Mouse (Mus musculus) layer of hippocampus, adult 9-10 months (tissue): Measurements from ENCODE around the gene Gm49510.

Experiments
- DNase-seq: peaks from one replicate; pipeline ENCODE4 v3.0.0; 2022; ENCODE audit warnings: low spot score

The Gm49510 gene

GRCm38 (mm10) chr15:78915660-78916017 lies 16.2 kb downstream of the Gm49510 start:
- DNase-seq = peak; percentile 65

DNA sequence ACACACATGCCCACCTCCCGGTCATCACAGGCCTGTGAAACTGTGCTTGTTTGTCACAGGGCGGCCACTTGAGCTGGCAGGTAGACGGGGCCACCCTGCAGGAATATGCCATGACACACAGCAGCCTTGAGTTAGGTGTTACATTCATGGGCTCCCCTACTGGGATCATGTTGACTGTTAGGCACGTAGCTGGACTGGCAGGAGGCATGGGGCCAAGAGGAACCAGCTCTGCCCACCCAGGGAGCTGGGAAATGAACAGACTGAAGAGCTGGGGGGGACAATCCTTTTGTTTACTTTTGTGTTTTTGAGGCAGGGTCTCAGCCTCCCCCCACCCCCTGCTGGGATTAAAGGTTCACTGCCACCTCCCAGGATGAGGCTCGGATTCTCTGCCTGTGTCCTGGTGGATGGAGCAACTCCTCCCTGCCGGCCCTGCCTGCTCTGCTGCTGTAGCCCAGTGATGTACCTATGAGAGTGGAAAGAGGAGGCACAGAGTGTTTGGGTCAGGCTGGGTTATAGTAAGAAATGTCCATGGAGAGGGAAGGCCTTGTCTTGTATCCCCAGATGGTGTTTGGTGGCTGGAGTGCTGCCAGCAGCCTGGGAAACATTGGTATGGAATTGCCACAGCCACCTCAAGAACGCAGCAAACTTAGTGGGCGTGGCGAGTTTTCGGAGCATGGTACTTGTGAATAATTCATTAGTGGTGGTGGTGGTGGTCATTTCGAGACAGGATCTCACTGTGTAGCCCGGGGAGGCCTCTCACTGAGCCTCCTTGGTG lies 16.8 kb downstream of the Gm49510 start:
- DNase-seq = no peak

- no peak for DNase-seq
Measured at GRCm38 (mm10) chr15:78918126-78918525, 18.7 kb downstream of the Gm49510 start.

DNA sequence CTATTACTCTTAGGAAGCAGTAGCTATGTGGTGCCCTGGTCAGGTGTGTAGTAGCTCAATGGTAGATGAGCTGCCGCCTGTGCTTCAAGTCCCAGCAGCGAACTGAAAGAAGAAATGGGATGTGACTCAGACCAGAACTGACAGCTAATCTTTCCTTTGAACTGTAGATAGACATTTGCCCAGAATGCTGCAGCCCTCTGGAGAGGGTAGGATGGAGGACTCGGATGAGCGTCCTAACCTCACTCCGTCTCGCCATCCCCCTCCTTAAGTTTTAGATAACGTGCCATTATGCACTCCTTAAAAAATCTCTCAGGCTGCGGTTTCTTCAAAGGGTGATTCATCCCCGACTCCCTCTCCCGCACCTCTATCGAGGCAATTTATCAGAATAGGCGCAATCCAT lies 20.4 kb downstream of the Gm49510 start:
- DNase-seq = no peak

GRCm38 (mm10) chr15:78922700-78923099 lies 23.2 kb downstream of the Gm49510 start:
- DNase-seq = no peak

GRCm38 (mm10) chr15:78923585-78923984 lies 24.1 kb downstream of the Gm49510 start:
- no peak for DNase-seq

DNA sequence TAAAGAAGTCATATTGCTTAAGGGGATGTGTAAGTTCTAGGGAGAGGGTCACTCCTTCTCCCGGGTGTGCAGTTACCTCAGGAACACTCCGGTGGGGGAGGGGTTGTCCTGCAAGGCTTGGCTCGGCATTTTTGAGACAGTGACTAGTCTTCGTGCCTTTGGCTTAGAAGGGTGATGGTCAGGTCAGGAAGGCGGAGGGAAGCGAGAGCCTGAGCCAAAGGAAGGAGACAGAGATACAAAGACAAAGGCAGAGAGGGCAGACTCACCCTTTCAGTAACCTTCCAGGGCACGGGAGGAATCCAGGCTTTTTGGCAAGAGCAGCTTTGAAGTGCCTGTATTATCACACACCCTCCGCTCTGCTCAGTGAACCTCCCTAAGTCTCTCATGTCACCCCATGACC lies 25.7 kb downstream of the Gm49510 start:
- no peak for DNase-seq

GRCm38 (mm10) chr15:78926021-78926919 lies 26.8 kb downstream of the Gm49510 start, which contains the start of gene Lgals1:
Gene Lgals1, plus strand, starts transcription at chr15:78926725.
- no peak for DNase-seq

GRCm38 (mm10) chr15:78927021-78927787 lies 27.7 kb downstream of the Gm49510 start:
- no peak for DNase-seq

DNA sequence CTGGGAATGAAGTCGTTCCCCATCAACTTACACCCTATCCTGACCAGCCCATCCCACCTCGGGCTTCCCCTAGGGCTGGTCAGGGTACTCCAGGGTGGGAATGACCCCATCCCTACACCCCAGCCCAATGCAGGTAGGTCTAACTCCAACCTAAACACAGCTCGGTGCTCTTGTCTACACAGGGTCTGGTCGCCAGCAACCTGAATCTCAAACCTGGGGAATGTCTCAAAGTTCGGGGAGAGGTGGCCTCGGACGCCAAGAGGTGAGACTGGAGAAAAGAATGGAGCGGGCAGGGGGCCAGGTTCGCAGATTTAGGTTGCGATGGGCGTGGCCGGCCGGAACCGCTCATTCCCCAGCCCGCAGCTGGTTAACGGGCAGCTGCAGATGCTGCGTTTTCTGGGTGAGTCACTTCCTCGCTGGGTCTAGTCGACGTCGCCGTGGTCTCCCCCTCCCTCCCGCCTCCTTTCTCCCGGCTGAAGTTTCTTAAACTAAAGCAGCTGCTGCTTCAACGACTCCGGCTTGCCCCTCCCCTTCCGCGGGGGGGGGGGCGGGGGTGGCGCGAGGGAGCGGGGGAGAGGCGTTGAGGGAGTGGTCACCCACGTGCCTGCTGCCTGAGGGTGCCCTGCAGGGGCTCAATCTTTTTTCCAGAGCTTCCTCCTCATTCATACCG lies 28.5 kb downstream of the Gm49510 start:
- no peak for DNase-seq

DNA sequence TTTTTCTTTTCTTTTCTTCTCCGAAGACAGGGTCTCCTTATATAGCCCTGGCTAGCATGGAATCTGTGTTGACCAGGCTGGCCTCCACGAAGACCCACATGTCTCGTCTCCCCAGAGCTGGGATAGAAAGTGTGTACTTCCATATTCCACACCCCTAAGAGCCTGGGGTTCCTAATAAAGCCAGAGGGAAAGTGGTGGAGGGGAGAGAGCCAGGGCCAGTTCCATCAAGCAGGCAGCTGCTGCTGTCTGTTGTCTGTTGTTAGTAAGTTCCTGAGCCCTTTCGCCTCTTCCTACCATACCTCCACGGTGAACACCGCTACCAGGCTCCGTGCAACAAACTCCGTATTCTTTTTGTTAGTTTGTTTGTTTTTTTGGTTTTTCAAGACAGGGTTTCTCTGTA lies 29.1 kb downstream of the Gm49510 start:
- no peak for DNase-seq

- no peak for DNase-seq
Measured at GRCm38 (mm10) chr15:78930192-78930706, 30.8 kb downstream of the Gm49510 start.

GRCm38 (mm10) chr15:78930801-78931426 lies 31.4 kb downstream of the Gm49510 start:
- no peak for DNase-seq

- no peak for DNase-seq
Measured at GRCm38 (mm10) chr15:78931577-78931976, 32.1 kb downstream of the Gm49510 start.

GRCm38 (mm10) chr15:78934784-78935320 lies 35.4 kb downstream of the Gm49510 start, which contains the start of gene Nol12:
Gene Nol12, plus strand, starts transcription at chr15:78934933.
- peak; percentile 86 for DNase-seq

DNA sequence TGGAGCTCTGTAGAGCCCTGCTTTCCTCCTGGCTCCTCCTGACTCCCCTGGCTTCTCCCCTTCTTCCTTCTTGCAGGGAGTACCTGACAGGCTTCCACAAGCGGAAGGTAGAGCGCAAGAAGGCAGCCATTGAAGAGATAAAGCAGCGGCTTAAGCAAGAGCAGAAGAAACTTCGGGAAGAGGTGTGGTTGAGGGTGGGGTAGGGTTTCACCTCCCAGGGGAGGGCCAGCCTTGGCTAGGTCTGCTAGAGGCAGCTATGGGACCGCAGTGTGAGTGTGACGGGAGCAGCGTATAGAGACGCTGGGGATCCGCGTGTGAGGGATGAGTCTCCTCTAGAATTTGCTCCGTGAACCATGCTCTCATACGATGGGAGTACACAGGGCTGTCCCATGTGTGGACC lies 36.9 kb downstream of the Gm49510 start:
- no peak for DNase-seq

DNA sequence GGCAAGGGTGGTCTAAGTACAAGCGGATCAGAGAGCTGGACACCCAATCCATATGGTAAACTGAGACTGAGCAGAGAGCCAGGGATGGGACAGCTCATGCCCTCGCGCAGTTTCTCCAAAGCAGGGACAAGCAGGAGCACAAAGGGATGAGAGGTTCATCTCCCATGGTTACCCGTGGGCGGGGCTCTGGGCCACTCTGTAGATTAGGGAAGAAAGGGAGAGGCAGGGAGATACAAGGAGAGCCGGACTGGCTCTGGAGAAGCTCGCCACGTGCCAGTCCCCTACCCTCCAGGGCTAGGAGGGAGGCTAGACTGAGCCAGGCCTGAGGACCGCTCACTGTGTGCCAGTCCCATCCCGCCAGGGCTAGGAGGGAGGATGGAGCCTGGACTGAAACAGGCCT lies 37.8 kb downstream of the Gm49510 start:
- no peak for DNase-seq

DNA sequence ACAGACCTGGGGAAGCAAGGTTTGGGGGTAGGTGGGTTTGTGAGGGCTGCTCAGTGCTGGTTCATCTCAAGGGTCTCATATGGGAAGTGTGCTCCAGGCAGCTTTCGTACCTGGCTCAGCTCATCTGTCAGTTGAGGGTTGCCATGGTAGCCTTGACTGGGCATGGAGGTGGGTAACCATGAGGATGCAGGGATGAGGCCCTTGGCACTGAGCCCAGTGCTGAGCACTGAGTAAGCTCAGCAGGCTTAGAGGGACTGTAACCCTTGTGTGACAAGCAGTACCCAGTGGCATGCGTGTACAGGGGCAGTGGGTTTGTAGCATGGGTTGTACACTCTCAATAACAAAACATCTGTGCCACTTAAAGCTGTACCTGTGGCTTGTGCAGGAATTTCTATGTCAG lies 38.5 kb downstream of the Gm49510 start:
- DNase-seq = no peak

GRCm38 (mm10) chr15:78940325-78940724 lies 40.9 kb downstream of the Gm49510 start:
- DNase-seq = no peak

GRCm38 (mm10) chr15:78942663-78943062 lies 43.2 kb downstream of the Gm49510 start:
- DNase-seq = peak; percentile 73

DNA sequence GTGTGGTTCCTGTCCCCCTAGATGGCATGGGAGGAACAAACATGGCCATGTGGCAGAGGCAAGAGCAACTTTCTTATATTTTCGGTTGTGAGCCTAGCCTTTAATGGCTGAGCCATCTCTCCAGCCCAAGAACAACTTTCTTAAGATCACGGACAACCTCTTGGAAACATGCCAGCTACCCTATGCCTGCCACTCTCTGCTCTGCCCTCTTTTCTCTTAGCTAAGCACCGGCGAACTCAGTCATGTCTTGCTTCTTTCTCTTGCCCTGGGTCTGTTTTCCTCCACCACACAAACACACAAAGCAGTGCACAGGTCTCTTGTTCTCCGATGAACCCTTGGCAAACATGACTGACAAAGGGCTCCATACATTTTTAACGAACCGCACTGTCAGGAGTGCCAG lies 46.8 kb downstream of the Gm49510 start:
- DNase-seq = no peak
